Mouse (Mus musculus) right cerebral cortex, postnatal 25 days (tissue): ENCODE results near the gene Olfr668.
"Not testable (repeated sequence)": the region's sequence is repeated elsewhere in the genome, so short reads cannot be mapped to it uniquely, and the experiment has no call there.

Experiments used
- DNase-seq: peaks from one replicate; pipeline ENCODE4 v3.0.0; 2022

Gene Olfr668

DNA sequence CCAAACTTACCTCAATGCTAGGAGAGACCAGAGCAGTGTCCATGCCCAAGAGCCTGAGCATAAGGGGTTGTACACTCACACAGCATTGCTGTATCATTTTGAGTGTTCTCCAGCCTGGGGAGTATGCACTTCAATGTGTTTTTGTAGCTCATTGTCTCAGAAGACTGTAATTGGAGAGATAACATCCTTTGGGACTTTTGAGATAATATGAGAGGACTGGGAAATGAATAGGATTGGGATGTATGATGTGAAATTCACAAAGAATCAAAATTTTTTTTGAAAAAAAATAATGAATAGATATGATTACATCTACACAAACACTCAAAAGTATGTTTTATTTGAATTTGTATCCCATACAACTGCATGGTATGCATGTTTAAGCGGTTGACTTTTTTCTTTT lies at the start of gene Olfr668:
Gene Olfr668 (minus strand): TSS at position 101 of the 400 bp plus-strand sequence.
- DNase-seq: no peak

DNA sequence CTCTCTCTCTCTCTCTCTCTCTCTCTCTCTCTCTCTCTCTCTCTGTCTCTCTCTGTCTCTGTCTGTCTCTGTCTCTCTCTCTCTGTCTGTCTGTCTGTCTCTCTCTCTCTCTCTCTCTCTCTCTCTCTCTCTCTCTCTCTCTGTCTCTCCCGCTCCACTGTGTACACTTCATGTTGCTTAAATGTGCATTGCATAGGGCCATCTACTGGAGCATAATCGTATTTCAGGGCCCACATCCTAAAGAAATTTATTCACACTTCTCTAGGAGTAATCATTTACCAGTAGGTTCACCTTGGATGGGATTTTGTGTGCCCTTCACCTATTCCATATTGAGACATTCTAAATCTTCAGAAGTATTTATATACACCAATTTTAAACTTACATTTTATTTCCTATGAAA lies 44.6 kb upstream of the Olfr668 start:
- DNase-seq: not testable (repeated sequence)

DNA sequence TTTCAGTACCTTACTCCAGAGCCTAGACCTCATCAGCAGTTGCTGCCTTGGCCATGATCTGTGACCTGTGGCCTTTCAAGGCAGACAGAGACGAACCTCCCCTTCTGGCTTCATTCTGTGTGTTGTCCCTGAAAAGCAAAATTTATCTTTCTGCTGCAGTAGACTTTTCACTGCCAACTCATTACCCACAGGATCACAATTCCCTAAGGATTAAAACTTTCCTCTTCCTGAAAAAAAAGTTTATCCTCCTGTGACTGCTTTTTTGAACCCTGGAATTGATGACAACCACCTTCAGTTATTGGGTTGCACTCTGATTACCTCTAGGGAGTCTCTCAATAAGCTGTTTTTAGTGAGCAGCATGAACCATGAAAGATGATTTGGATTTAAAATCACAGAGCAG lies 34.7 kb upstream of the Olfr668 start, which contains the start of gene Olfr670:
Gene Olfr670 (minus strand): TSS at position 101 of the 400 bp plus-strand sequence.
- DNase-seq: no peak

DNA sequence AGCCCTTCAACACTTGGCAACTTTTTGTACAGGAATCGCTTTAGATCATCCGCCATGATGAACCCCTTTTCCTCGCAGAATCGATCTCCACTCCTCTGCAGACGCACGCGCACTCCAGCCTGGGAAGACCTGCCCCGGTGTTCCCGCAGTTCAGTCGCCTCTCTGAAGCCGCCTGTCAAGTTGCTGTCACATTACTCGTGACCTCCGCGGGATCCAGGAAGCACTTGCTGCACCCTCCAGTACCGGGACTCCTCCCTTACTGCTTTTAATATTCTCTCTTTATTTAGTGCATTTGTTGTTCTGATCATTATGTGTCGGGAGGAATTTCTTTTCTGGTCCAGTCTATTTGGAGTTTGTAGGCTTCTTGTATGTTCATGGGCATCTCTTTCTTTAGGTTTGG lies 22.4 kb upstream of the Olfr668 start:
- not testable (repeated sequence) for DNase-seq

DNA sequence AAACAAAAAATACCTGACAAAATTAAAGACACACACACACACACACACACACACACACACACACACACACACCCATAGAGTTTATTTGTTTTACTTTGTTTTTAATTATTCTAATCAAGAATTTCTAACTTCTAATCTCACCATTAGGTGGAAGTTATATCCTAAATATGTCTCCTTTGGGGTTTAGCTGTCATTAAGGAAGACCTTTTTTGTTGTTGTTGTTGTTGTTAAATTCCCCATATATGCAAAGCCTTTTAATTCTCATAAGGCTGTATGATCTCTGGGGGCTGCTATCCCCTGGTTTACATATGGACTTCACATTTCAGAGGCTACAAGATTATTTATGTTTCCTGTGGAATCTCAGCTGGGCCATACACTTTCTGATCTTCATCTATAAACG lies 6.1 kb upstream of the Olfr668 start, which contains the start of gene Olfr669:
Gene Olfr669 (plus strand): TSS at position 301 of the 400 bp plus-strand sequence.
- DNase-seq: no peak

DNA sequence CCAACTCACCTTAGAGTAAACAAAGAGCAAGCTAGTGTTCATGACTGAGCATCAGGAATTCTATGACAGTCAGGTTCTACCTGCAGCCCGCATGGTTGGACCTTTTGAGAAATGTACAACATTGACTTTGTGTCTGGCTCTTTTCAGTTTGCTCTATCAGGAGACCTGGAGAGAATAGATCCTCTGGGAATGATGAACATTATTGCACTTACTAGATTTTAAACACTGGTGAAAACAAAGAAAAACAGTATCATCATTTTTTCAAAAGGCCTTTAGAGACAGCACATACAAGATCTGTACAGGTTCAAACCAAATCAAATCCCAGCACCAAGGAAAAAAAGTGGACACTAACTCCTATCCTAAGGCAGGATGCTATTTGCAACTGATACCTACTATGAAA lies 6.5 kb downstream of the Olfr668 start, which contains the start of gene Olfr667:
Gene Olfr667 (minus strand): TSS at position 101 of the 400 bp plus-strand sequence.
- DNase-seq: no peak

DNA sequence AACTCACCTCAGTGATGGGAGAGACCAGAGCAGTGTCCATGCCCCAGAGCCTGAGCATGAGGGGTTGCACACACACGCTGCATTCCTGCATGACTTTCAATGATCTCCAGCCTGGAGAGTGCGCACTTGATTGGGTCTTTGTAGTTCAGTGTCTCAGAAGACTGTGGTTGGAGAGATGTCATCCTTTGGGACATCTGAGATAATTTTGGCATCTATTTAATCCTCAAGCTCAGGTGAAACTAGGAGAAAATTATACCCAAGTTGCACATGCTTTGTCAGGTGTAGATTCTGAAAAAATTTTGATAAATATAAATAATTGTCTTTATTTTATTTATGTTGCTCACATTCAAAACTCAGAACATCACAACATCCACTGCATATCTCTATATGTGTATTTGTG lies 32.0 kb downstream of the Olfr668 start, which contains the start of gene Olfr666:
Gene Olfr666 (minus strand): TSS at position 101 of the 400 bp plus-strand sequence.
- no peak for DNase-seq

DNA sequence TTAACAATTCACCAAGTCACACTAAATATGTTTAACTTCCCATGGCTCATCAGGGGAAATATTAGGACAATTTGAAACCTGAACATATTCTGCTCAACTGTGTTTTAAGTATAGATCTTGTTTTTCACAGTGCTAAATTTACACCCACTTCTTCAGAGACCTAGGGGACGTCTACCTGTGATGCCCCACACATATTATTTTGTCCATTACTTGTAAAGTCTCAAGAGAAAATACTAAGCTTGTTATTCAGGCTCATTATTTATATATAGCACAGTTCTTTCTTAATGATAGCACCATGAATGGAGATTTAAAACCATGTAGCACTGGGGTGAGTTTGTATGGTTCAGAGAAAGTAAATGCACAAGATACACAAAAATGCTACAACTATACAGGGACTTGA lies 50.1 kb downstream of the Olfr668 start, which contains the start of gene Olfr665:
Gene Olfr665 (plus strand): TSS at position 301 of the 400 bp plus-strand sequence.
- no peak for DNase-seq
